Mouse (Mus musculus) granulocyte monocyte progenitor cell, adult 5-6 weeks (primary cell): Measurements from ENCODE around the gene Dnttip1. TPM values are rescaled to one million over a fixed set of nuclear protein-coding genes. Genes with fewer than 3 reads are reported as not detected.
"Not testable (repeated sequence)": the region's sequence is repeated elsewhere in the genome, so short reads cannot be mapped to it uniquely, and the experiment has no call there.

Experiments used
- ATAC-seq: replicated peaks from 2 replicates; pipeline ENCODE4 v1.8.0; 2016; ENCODE audit warnings: mild to moderate bottlenecking, moderate TSS enrichment, inconsistent platforms; ENCODE audit not compliant: poor library complexity, severe bottlenecking
- total RNA-seq, 2 experiments: library from RNA; stranded (forward) in 1 of 2; stranded (reverse) in 1 of 2; fragments of 200-712, 200-1000 nt in 1 of 2; fragments of >200 nt in 1 of 2; fragmentation: Nextera tagmentation in 1 of 2; gene quantifications; 2 replicates each; pipeline ENCODE4 v1.2.3; 2014 to 2017

The Dnttip1 gene
- total RNA-seq, 2 experiments from 2014 or later: 27.3 to 36.9 TPM

- no peak for ATAC-seq
Measured at GRCm38 (mm10) chr2:164778809-164779208, 33.0 kb downstream of the Dnttip1 start.

GRCm38 (mm10) chr2:164779481-164780086 lies 33.8 kb downstream of the Dnttip1 start, which contains the start of gene Tnnc2:
Tnnc2 (minus strand) TSS chr2:164779967.
- no peak for ATAC-seq

GRCm38 (mm10) chr2:164781876-164782275 lies 36.1 kb downstream of the Dnttip1 start:
- ATAC-seq: no peak

- no peak for ATAC-seq
Measured at GRCm38 (mm10) chr2:164783926-164784581, 38.3 kb downstream of the Dnttip1 start.

GRCm38 (mm10) chr2:164784869-164785420 lies 39.2 kb downstream of the Dnttip1 start:
- no peak for ATAC-seq

GRCm38 (mm10) chr2:164785481-164786387 lies 40.0 kb downstream of the Dnttip1 start, which contains the start of gene Snx21:
Snx21 (plus strand) TSS chr2:164785823.
- peak; percentile 59 for ATAC-seq

- ATAC-seq: no peak
Measured at GRCm38 (mm10) chr2:164786388-164786885, 40.7 kb downstream of the Dnttip1 start.

- peak; percentile 81 for ATAC-seq
Measured at GRCm38 (mm10) chr2:164787032-164787431, 41.2 kb downstream of the Dnttip1 start.

GRCm38 (mm10) chr2:164787779-164788178 lies 42.0 kb downstream of the Dnttip1 start:
- no peak for ATAC-seq

- ATAC-seq: no peak
Measured at GRCm38 (mm10) chr2:164788411-164788810, 42.6 kb downstream of the Dnttip1 start.

GRCm38 (mm10) chr2:164790451-164790850 lies 44.7 kb downstream of the Dnttip1 start:
- no peak for ATAC-seq

- no peak for ATAC-seq
Measured at GRCm38 (mm10) chr2:164791841-164792261, 46.1 kb downstream of the Dnttip1 start.

GRCm38 (mm10) chr2:164792400-164793190 lies 46.8 kb downstream of the Dnttip1 start:
- no peak for ATAC-seq

- peak; percentile 38; the same call in 1 of the 2 replicates for ATAC-seq
Measured at GRCm38 (mm10) chr2:164793236-164793635, 47.5 kb downstream of the Dnttip1 start.

- no peak for ATAC-seq
Measured at GRCm38 (mm10) chr2:164793772-164794171, 48.0 kb downstream of the Dnttip1 start.

- ATAC-seq: peak; percentile 80
Measured at GRCm38 (mm10) chr2:164794293-164794692, 48.5 kb downstream of the Dnttip1 start.

GRCm38 (mm10) chr2:164795868-164796267 lies 50.1 kb downstream of the Dnttip1 start:
- no peak for ATAC-seq

- ATAC-seq: not testable (repeated sequence)
Measured at GRCm38 (mm10) chr2:164798554-164798953, 52.8 kb downstream of the Dnttip1 start.

- ATAC-seq: no peak
Measured at GRCm38 (mm10) chr2:164800252-164801004, 54.6 kb downstream of the Dnttip1 start.
